Mouse (Mus musculus): ENCODE measurements around the gene Nwd2.

Gene Nwd2

GRCm38 (mm10) chr5:63755092-63755761 lies 106.3 kb downstream of the Nwd2 start:
- in situ Hi-C loops (cut with MseI, MboI) = loop anchor here (25.0 kb wide), 1 partner anchor 818 kb away; no protein-coding TSS in a partner anchor

GRCm38 (mm10) chr5:63755938-63756337 lies 107.0 kb downstream of the Nwd2 start:
- in situ Hi-C loops (cut with MseI, MboI) = loop anchor here (25.0 kb wide), 1 partner anchor 819 kb away; no protein-coding TSS in a partner anchor

GRCm38 (mm10) chr5:63765886-63766285 lies 117.0 kb downstream of the Nwd2 start:
- in situ Hi-C loops (cut with MseI, MboI) = loop anchor here (10.0 to 25.0 kb wide), 3 partner anchors 221 to 829 kb away; no protein-coding TSS in a partner anchor

- in situ Hi-C loops (cut with MseI, MboI) = loop anchor here (10.0 to 25.0 kb wide), 3 partner anchors 222 to 829 kb away; no protein-coding TSS in a partner anchor
These were observed 117.8 kb downstream of the Nwd2 start for GRCm38 (mm10) chr5:63766715-63767114.

- in situ Hi-C loops (cut with MseI, MboI) = loop anchor here (10.0 to 25.0 kb wide), 3 partner anchors 223 to 830 kb away; no protein-coding TSS in a partner anchor
These were observed 118.6 kb downstream of the Nwd2 start for GRCm38 (mm10) chr5:63767464-63767863.

GRCm38 (mm10) chr5:63768220-63768619 lies 119.3 kb downstream of the Nwd2 start:
- in situ Hi-C loops (cut with MseI, MboI) = loop anchor here (10.0 to 25.0 kb wide), 3 partner anchors 223 to 831 kb away; no protein-coding TSS in a partner anchor

GRCm38 (mm10) chr5:63772971-63773370 lies 124.1 kb downstream of the Nwd2 start:
- in situ Hi-C loops (cut with MseI, MboI) = loop anchor here (25.0 kb wide), 1 partner anchor 836 kb away; no protein-coding TSS in a partner anchor

- in situ Hi-C loops (cut with MseI, MboI) = loop anchor here (25.0 kb wide), 1 partner anchor 836 kb away; no protein-coding TSS in a partner anchor
These were observed 124.7 kb downstream of the Nwd2 start for GRCm38 (mm10) chr5:63773603-63774002.

- in situ Hi-C loops (cut with MseI, MboI) = no loop called here
These were observed 139.4 kb downstream of the Nwd2 start for GRCm38 (mm10) chr5:63788156-63788826.

GRCm38 (mm10) chr5:63811819-63812508 lies 163.1 kb downstream of the Nwd2 start, which contains the start of gene 0610040J01Rik:
Gene 0610040J01Rik (plus strand): TSS chr5:63812363.
- in situ Hi-C loops (cut with MseI, MboI) = loop anchor here (5.0 to 10.0 kb wide), 2 partner anchors 75 to 263 kb away; no protein-coding TSS in a partner anchor

- in situ Hi-C loops (cut with MseI, MboI) = loop anchor here (5.0 to 10.0 kb wide), 2 partner anchors 75 to 262 kb away; no protein-coding TSS in a partner anchor
These were observed 163.6 kb downstream of the Nwd2 start for GRCm38 (mm10) chr5:63812509-63812865.

GRCm38 (mm10) chr5:63816643-63817042 lies 167.7 kb downstream of the Nwd2 start:
- in situ Hi-C loops (cut with MseI, MboI) = loop anchor here in 1 of 2 experiments (10.0 kb wide), 1 partner anchor 258 kb away; no protein-coding TSS in a partner anchor

- in situ Hi-C loops (cut with MseI, MboI) = loop anchor here in 1 of 2 experiments (10.0 kb wide), 1 partner anchor 258 kb away; no protein-coding TSS in a partner anchor
These were observed 168.4 kb downstream of the Nwd2 start for GRCm38 (mm10) chr5:63817270-63817669.

- in situ Hi-C loops (cut with MseI, MboI) = loop anchor here in 1 of 2 experiments (10.0 kb wide), 1 partner anchor 256 kb away; no protein-coding TSS in a partner anchor
These were observed 170.1 kb downstream of the Nwd2 start for GRCm38 (mm10) chr5:63818975-63819374.

GRCm38 (mm10) chr5:63819519-63819918 lies 170.6 kb downstream of the Nwd2 start:
- in situ Hi-C loops (cut with MseI, MboI) = loop anchor here in 1 of 2 experiments (10.0 kb wide), 1 partner anchor 255 kb away; no protein-coding TSS in a partner anchor

- in situ Hi-C loops (cut with MseI, MboI) = no loop called here
These were observed 172.3 kb downstream of the Nwd2 start for GRCm38 (mm10) chr5:63821176-63821575.

GRCm38 (mm10) chr5:63821860-63822259 lies 173.0 kb downstream of the Nwd2 start:
- in situ Hi-C loops (cut with MseI, MboI) = no loop called here

GRCm38 (mm10) chr5:63823362-63824332 lies 174.7 kb downstream of the Nwd2 start:
- in situ Hi-C loops (cut with MseI, MboI) = no loop called here

GRCm38 (mm10) chr5:63824599-63825350 lies 175.9 kb downstream of the Nwd2 start:
- in situ Hi-C loops (cut with MseI, MboI) = no loop called here

All from mouse trophoblast stem cell (cell line).